Mouse (Mus musculus): Measurements from ENCODE around the gene Stab2. TPM values are rescaled to one million over a fixed set of nuclear protein-coding genes. Genes with fewer than 3 reads are reported as not detected.
A peak's percentile ranks its signal among the peaks of the same experiment; 100 is the strongest.

Gene Stab2
- polyA plus RNA-seq, 1 experiment from 2014 or later: 45.0 TPM

DNA sequence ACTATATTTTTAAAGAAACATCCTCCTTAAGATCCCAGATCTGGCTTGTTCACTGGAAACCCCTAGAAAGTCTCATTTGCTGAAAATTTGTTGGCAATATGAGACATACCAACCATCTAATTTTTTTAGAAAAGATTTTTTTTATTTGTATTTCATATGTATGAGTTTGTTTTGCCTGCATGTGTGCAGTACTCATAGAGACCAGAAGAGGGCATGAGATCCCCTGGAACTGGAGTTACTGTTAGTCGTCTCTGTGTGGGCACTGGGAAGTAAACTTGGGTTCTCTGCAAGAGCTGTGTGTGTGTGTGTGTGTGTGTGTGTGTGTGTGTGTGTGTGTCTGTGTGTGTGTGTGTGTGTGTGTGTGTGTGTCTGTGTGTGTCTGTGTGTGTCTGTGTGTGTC is 55.1 kb downstream of the Stab2 start:
- TF ChIP-seq EP300 (IDR thresholded peaks at IDR 0.05; ENCODE audit: low read depth) (no peak), CTCF (IDR thresholded peaks at IDR 0.05; ENCODE audit: low read depth) (peak; percentile 32; the same call in 1 of the 2 replicates)
- Histone ChIP-seq H3K9me3 (ENCODE audit: low read length) (no peaks in the 10 kb centered on the region), H3K4me3 (ENCODE audit: low read depth, low read length) (no peak overlapping the region), H3K27me3 (ENCODE audit: insufficient read depth, low read length) (no peaks in the 10 kb centered on the region), H3K9ac (replicated peaks) (no peak overlapping the region), H3K4me2 (ENCODE audit: low read depth, low read length) (no peak overlapping the region), H3K4me1 (ENCODE audit: insufficient read depth) (no peaks in the 10 kb centered on the region), H3K36me3 (replicated peaks; ENCODE audit: insufficient read depth, low read length) (no peaks in the 10 kb centered on the region), H3K27ac (ENCODE audit: low read depth) (no peak overlapping the region)
- ATAC-seq (no peak), DNase-seq (no peak)
- WGBS (ENCODE audit: insufficient replicate concordance): 57% methylated on average over 1 of the region's 1 CpGs

DNA sequence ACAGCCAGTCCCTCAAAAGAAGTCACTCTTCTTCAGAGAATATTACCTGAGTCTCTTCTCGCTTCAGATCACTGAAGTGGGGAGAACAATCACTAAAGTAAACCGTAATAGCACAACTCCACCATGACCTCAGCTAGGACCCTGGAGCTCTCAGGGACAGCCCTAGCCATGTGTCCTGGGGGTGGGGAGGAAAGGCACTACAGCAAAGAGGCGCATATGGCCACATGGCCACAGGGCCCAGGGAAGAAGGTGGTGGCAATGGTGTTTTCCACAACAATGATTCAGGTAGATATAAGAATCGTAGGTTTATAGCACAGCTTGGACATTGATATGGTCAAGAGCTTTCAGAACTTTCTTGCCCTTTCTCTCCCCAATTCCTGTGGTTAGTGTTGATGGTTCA is 57.0 kb downstream of the Stab2 start:
- no peaks in the 10 kb centered on the region for H3K36me3 ChIP-seq (replicated peaks; ENCODE audit: insufficient read depth, low read length)
- no peaks in the 10 kb centered on the region for H3K27me3 ChIP-seq (ENCODE audit: insufficient read depth, low read length)
- DNase-seq (no peak), ATAC-seq (no peak)
- 87% methylated on average over 4 of the region's 4 CpGs for WGBS (ENCODE audit: insufficient replicate concordance)
- no peak overlapping the region for H3K4me3 ChIP-seq (ENCODE audit: low read depth, low read length)
- no peak overlapping the region for H3K9ac ChIP-seq (replicated peaks)
- H3K9me3 ChIP-seq (ENCODE audit: low read length): no peaks in the 10 kb centered on the region
- TF ChIP-seq CTCF (IDR thresholded peaks at IDR 0.05; ENCODE audit: low read depth): no peak
- no peak for TF ChIP-seq EP300 (IDR thresholded peaks at IDR 0.05; ENCODE audit: low read depth)
- peaks cover 5% of the 10 kb centered on the region; the same call in 1 of the 2 replicates for H3K4me1 ChIP-seq (ENCODE audit: insufficient read depth)
- no peak overlapping the region for H3K27ac ChIP-seq (ENCODE audit: low read depth)
- no peak overlapping the region for H3K4me2 ChIP-seq (ENCODE audit: low read depth, low read length)

DNA sequence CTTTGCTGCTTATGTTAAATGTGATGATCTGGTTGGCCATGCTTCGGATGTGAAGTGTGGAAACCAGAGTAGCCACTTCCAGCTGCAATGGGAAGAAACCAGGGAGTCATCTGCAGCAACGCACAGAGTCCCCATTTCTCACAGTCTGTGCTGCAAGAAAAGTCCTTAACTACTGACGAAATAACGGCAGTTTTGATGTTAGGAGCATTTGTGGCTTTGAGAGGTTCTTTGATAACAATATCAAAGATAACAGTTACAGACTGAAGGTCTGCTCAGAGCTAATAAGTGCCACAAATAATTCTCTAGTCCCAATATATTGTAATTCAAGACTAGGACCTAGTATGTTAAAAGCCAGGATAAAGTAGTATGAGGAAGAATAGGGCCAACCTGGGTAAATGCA is 57.9 kb downstream of the Stab2 start:
- 61% methylated on average over 4 of the region's 4 CpGs for WGBS (ENCODE audit: insufficient replicate concordance)
- H3K4me2 ChIP-seq (ENCODE audit: low read depth, low read length): no peak overlapping the region
- H3K9ac ChIP-seq (replicated peaks): no peak overlapping the region
- H3K27ac ChIP-seq (ENCODE audit: low read depth): no peak overlapping the region
- no peaks in the 10 kb centered on the region for H3K9me3 ChIP-seq (ENCODE audit: low read length)
- ATAC-seq: no peak
- H3K4me1 ChIP-seq (ENCODE audit: insufficient read depth): peaks cover 5% of the 10 kb centered on the region; the same call in 1 of the 2 replicates
- DNase-seq: no peak
- H3K36me3 ChIP-seq (replicated peaks; ENCODE audit: insufficient read depth, low read length): no peaks in the 10 kb centered on the region
- no peaks in the 10 kb centered on the region for H3K27me3 ChIP-seq (ENCODE audit: insufficient read depth, low read length)
- TF ChIP-seq EP300 (IDR thresholded peaks at IDR 0.05; ENCODE audit: low read depth) (no peak), CTCF (IDR thresholded peaks at IDR 0.05; ENCODE audit: low read depth) (no peak)
- H3K4me3 ChIP-seq (ENCODE audit: low read depth, low read length): no peak overlapping the region

DNA sequence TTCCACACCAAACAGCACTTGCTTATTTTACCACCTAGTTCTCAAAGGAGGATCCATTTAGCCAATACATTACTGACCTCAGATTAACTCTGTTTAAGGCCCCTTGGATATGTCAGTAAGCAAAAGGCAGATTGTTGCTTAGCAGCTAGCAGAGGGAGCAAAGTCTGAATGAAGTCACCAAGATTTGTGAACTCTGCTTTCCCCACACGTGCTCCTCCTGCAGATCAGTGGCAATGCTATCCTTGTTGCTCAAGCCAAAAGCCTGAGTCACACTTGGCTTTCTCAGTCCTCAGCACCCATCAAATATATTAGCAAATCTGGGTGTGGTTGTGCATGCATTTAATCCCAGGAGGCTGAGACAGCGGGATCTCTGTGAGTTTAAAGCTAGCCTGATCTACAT is 60.3 kb downstream of the Stab2 start:
- WGBS (ENCODE audit: insufficient replicate concordance): 63% methylated on average over 2 of the region's 2 CpGs
- peak; percentile 39 for DNase-seq
- no peaks in the 10 kb centered on the region for H3K9me3 ChIP-seq (ENCODE audit: low read length)

DNA sequence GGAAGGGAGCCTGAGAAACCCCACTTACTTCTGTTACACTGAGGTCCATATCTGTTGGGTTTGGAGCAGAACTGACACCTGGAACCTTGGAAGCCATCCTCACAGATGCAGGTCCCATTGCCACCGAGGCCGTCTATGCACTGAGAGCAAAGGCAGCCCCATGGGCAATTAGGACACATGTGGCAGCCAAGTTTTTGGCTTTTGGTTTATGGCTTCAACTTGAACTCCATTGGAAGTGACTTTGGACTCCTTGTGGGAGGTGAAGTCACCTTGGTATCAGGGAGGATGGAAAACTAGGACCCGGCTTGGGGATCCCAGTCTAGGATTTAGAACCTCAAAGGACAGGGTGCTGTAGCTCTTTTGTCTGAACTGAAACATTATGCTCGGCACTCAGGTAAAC is 67.2 kb downstream of the Stab2 start:
- TF ChIP-seq CTCF (IDR thresholded peaks at IDR 0.05; ENCODE audit: low read depth) (no peak), EP300 (IDR thresholded peaks at IDR 0.05; ENCODE audit: low read depth) (no peak)
- DNase-seq (no peak), ATAC-seq (no peak)
- no peaks in the 10 kb centered on the region for H3K4me1 ChIP-seq (ENCODE audit: insufficient read depth)
- H3K36me3 ChIP-seq (replicated peaks; ENCODE audit: insufficient read depth, low read length): no peaks in the 10 kb centered on the region
- no peak overlapping the region for H3K27ac ChIP-seq (ENCODE audit: low read depth)
- no peak overlapping the region for H3K4me3 ChIP-seq (ENCODE audit: low read depth, low read length)
- H3K27me3 ChIP-seq (ENCODE audit: insufficient read depth, low read length): no peaks in the 10 kb centered on the region
- no peak overlapping the region for H3K9ac ChIP-seq (replicated peaks)
- no peak overlapping the region for H3K4me2 ChIP-seq (ENCODE audit: low read depth, low read length)
- WGBS (ENCODE audit: insufficient replicate concordance): 85% methylated on average over 4 of the region's 4 CpGs
- no peaks in the 10 kb centered on the region for H3K9me3 ChIP-seq (ENCODE audit: low read length)

More for the DNA sequence above, 60.3 kb downstream of the Stab2 start:
- H3K27me3 ChIP-seq (ENCODE audit: insufficient read depth, low read length): no peaks in the 10 kb centered on the region
- H3K4me3 ChIP-seq (ENCODE audit: low read depth, low read length): no peak overlapping the region
- no peak overlapping the region for H3K27ac ChIP-seq (ENCODE audit: low read depth)
- H3K36me3 ChIP-seq (replicated peaks; ENCODE audit: insufficient read depth, low read length): no peaks in the 10 kb centered on the region
- peaks cover 5% of the 10 kb centered on the region; the same call in 1 of the 2 replicates for H3K4me1 ChIP-seq (ENCODE audit: insufficient read depth)
- peak; percentile 95 for ATAC-seq
- no peak overlapping the region for H3K9ac ChIP-seq (replicated peaks)
- no peak overlapping the region for H3K4me2 ChIP-seq (ENCODE audit: low read depth, low read length)
- 0 out of 2 replicates have a peak, but pooled peaks have one; percentile 47 for TF ChIP-seq EP300 (IDR thresholded peaks at IDR 0.05; ENCODE audit: low read depth)
- no peak for TF ChIP-seq CTCF (IDR thresholded peaks at IDR 0.05; ENCODE audit: low read depth)

DNA sequence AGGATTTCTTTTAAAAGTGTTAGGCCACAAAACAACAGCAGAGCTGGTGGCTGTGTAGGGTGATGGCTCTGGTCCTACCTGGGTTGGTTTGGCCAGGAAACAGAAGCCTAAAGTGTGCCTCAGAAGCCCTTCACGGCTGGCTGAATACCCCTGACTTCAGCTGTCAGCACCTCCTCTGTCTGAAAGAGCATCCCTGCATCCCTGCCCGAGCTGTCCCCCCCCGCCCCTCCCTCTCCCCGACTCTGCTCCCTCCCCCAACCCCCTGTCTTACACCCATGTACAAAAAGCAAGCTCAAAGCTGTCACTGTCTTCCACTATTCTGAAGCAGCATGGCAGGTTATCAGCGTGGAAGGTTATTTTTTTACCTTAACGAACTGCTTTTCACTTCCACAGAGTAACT is 73.4 kb downstream of the Stab2 start:
- no peak for TF ChIP-seq CTCF (IDR thresholded peaks at IDR 0.05; ENCODE audit: low read depth)
- TF ChIP-seq EP300 (IDR thresholded peaks at IDR 0.05; ENCODE audit: low read depth): no peak
- no peak overlapping the region for H3K4me3 ChIP-seq (ENCODE audit: low read depth, low read length)
- no peak overlapping the region for H3K9ac ChIP-seq (replicated peaks)
- H3K27me3 ChIP-seq (ENCODE audit: insufficient read depth, low read length): 0 out of 2 replicates have a peak, but pooled peaks cover 3% of the 10 kb centered on the region
- no peaks in the 10 kb centered on the region for H3K9me3 ChIP-seq (ENCODE audit: low read length)
- WGBS (ENCODE audit: insufficient replicate concordance): 54% methylated on average over 6 of the region's 6 CpGs
- H3K4me1 ChIP-seq (ENCODE audit: insufficient read depth): no peaks in the 10 kb centered on the region
- no peak for DNase-seq
- no peak overlapping the region for H3K27ac ChIP-seq (ENCODE audit: low read depth)
- no peak for ATAC-seq
- no peak overlapping the region for H3K4me2 ChIP-seq (ENCODE audit: low read depth, low read length)
- no peaks in the 10 kb centered on the region for H3K36me3 ChIP-seq (replicated peaks; ENCODE audit: insufficient read depth, low read length)

DNA sequence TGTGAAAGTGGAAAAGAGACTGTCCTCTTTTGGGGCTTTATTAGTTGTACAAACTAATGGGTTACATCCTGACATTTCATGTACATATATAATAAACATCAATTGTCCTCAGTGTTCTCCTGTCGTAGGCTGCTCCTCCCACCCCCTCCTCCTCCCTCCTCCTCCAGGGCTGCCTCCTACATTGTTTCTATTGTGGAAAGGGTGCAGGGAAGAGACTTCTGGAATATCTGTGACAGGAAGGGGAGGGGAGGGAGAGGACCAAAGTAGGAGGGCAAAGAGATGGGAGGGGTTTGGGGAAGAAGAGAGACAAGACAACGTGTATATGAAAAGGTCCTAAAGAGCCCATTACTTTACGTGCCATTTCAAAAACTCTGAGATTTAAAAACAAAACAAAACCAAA is 73.9 kb downstream of the Stab2 start:
- TF ChIP-seq CTCF (IDR thresholded peaks at IDR 0.05; ENCODE audit: low read depth): no peak
- TF ChIP-seq EP300 (IDR thresholded peaks at IDR 0.05; ENCODE audit: low read depth): no peak
- ATAC-seq (no peak), DNase-seq (no peak)
- 52% methylated on average over 3 of the region's 3 CpGs for WGBS (ENCODE audit: insufficient replicate concordance)
- no peaks in the 10 kb centered on the region for H3K36me3 ChIP-seq (replicated peaks; ENCODE audit: insufficient read depth, low read length)
- no peak overlapping the region for H3K27ac ChIP-seq (ENCODE audit: low read depth)
- no peak overlapping the region for H3K9ac ChIP-seq (replicated peaks)
- no peak overlapping the region for H3K4me3 ChIP-seq (ENCODE audit: low read depth, low read length)
- no peak overlapping the region for H3K4me2 ChIP-seq (ENCODE audit: low read depth, low read length)
- 0 out of 2 replicates have a peak, but pooled peaks cover 3% of the 10 kb centered on the region for H3K27me3 ChIP-seq (ENCODE audit: insufficient read depth, low read length)
- H3K4me1 ChIP-seq (ENCODE audit: insufficient read depth): no peaks in the 10 kb centered on the region
- H3K9me3 ChIP-seq (ENCODE audit: low read length): no peaks in the 10 kb centered on the region
